Mouse (Mus musculus): Measurements from ENCODE around the gene Hyal1.

The Hyal1 gene

GRCm38 (mm10) chr9:107576357-107577107 is at the start of gene Hyal1:
Gene Hyal1 (plus strand): TSS chr9:107576927.
- peak; percentile 90 for DNase-seq

GRCm38 (mm10) chr9:107533791-107534407 is 42.8 kb upstream of the Hyal1 start, which contains the start of gene Tmem115:
Gene Tmem115 (plus strand): TSS chr9:107533945.
- DNase-seq: peak; percentile 97

- no peak for DNase-seq
Observed at GRCm38 (mm10) chr9:107534408-107535202, 42.1 kb upstream of the Hyal1 start.

- no peak for DNase-seq
Observed at GRCm38 (mm10) chr9:107538231-107538630, 38.5 kb upstream of the Hyal1 start.

- DNase-seq: no peak
Observed at GRCm38 (mm10) chr9:107538711-107539110, 38.0 kb upstream of the Hyal1 start.

- no peak for DNase-seq
Observed at GRCm38 (mm10) chr9:107539940-107540339, 36.8 kb upstream of the Hyal1 start.

GRCm38 (mm10) chr9:107540420-107540819 is 36.3 kb upstream of the Hyal1 start:
- DNase-seq: no peak

- DNase-seq: no peak
Observed at GRCm38 (mm10) chr9:107541005-107541404, 35.7 kb upstream of the Hyal1 start.

GRCm38 (mm10) chr9:107541474-107542351 is 35.0 kb upstream of the Hyal1 start, which contains the start of the genes Cyb561d2 and Nprl2:
Gene Cyb561d2 (minus strand): TSS chr9:107542193.
Gene Nprl2 (plus strand): TSS chr9:107542226.
- peak; percentile 96 for DNase-seq

GRCm38 (mm10) chr9:107542352-107542686 is 34.4 kb upstream of the Hyal1 start:
- no peak for DNase-seq

GRCm38 (mm10) chr9:107542721-107543120 is 34.0 kb upstream of the Hyal1 start:
- no peak for DNase-seq

GRCm38 (mm10) chr9:107543299-107543698 is 33.4 kb upstream of the Hyal1 start:
- no peak for DNase-seq

GRCm38 (mm10) chr9:107544196-107544700 is 32.5 kb upstream of the Hyal1 start:
- DNase-seq: no peak

GRCm38 (mm10) chr9:107544729-107545128 is 32.0 kb upstream of the Hyal1 start:
- no peak for DNase-seq

- no peak for DNase-seq
Observed at GRCm38 (mm10) chr9:107545199-107545598, 31.5 kb upstream of the Hyal1 start.

GRCm38 (mm10) chr9:107545602-107546001 is 31.1 kb upstream of the Hyal1 start:
- peak; percentile 83 for DNase-seq

GRCm38 (mm10) chr9:107547026-107547425 is 29.7 kb upstream of the Hyal1 start, which contains the start of gene Zmynd10:
Gene Zmynd10 (plus strand): TSS chr9:107547298.
- peak; percentile 96 for DNase-seq

- no peak for DNase-seq
Observed at GRCm38 (mm10) chr9:107547957-107548356, 28.8 kb upstream of the Hyal1 start.

GRCm38 (mm10) chr9:107548820-107549219 is 27.9 kb upstream of the Hyal1 start:
- DNase-seq: no peak

GRCm38 (mm10) chr9:107549297-107550074 is 27.2 kb upstream of the Hyal1 start:
- no peak for DNase-seq

GRCm38 (mm10) chr9:107550491-107551116 is 26.1 kb upstream of the Hyal1 start:
- DNase-seq: peak; percentile 84

Data from kidney, postnatal 14 days (tissue).